Mouse (Mus musculus): ENCODE data around the gene Polr2l. TPM values are rescaled to one million over a fixed set of nuclear protein-coding genes. Genes with fewer than 3 reads are reported as not detected.

Polr2l gene
- polyA plus RNA-seq, 1 experiment: 20.5 TPM

GRCm38 (mm10) chr7:141510681-141511191, 35.8 kb upstream of the Polr2l start:
- Histone ChIP-seq H3K27ac (ENCODE audit: insufficient read depth, low read length) (no peak overlapping the region), H3K27me3 (ENCODE audit: control insufficient read depth, insufficient read depth, low read length) (no peaks in the 10 kb centered on the region), H3K36me3 (ENCODE audit: control insufficient read depth, insufficient read depth, low read length) (peaks cover 1% of the 10 kb centered on the region; the same call in 1 of the 2 replicates), H3K4me1 (ENCODE audit: control insufficient read depth, insufficient read depth, insufficient read length) (no peaks in the 10 kb centered on the region), H3K4me3 (ENCODE audit: extremely low read depth, insufficient read depth, insufficient read length) (no peak overlapping the region)
- TF ChIP-seq POLR2A (IDR thresholded peaks at IDR 0.05; ENCODE audit: low read depth, low read length) (no peak), CTCF (IDR thresholded peaks at IDR 0.05; ENCODE audit: extremely low read depth, insufficient read depth, insufficient read length, insufficient replicate concordance) (no peak)
- 91% methylated on average over 8 of the region's 8 CpGs for WGBS
- DNase-seq (ENCODE audit: low read depth in 1 of 2, low spot score in 2 of 2): no peak

- Histone ChIP-seq H3K36me3 (ENCODE audit: control insufficient read depth, insufficient read depth, low read length) (peaks cover 1% of the 10 kb centered on the region; the same call in 1 of the 2 replicates), H3K4me1 (ENCODE audit: control insufficient read depth, insufficient read depth, insufficient read length) (no peaks in the 10 kb centered on the region), H3K4me3 (ENCODE audit: extremely low read depth, insufficient read depth, insufficient read length) (no peak overlapping the region), H3K27ac (ENCODE audit: insufficient read depth, low read length) (no peak overlapping the region), H3K27me3 (ENCODE audit: control insufficient read depth, insufficient read depth, low read length) (no peaks in the 10 kb centered on the region)
- DNase-seq (ENCODE audit: low read depth in 1 of 2, low spot score in 2 of 2): no peak
- TF ChIP-seq CTCF (IDR thresholded peaks at IDR 0.05; ENCODE audit: extremely low read depth, insufficient read depth, insufficient read length, insufficient replicate concordance): no peak
- no peak for TF ChIP-seq POLR2A (IDR thresholded peaks at IDR 0.05; ENCODE audit: low read depth, low read length)
- 95% methylated on average over 5 of the region's 5 CpGs for WGBS
Measured at GRCm38 (mm10) chr7:141510196-141510595, 35.3 kb upstream of the Polr2l start.

GRCm38 (mm10) chr7:141508160-141508559, 33.2 kb upstream of the Polr2l start:
- DNase-seq (ENCODE audit: low read depth in 1 of 2, low spot score in 2 of 2): no peak
- Histone ChIP-seq H3K27ac (ENCODE audit: insufficient read depth, low read length) (no peak overlapping the region), H3K27me3 (ENCODE audit: control insufficient read depth, insufficient read depth, low read length) (no peaks in the 10 kb centered on the region), H3K36me3 (ENCODE audit: control insufficient read depth, insufficient read depth, low read length) (0 out of 2 replicates have a peak, but pooled peaks cover 1% of the 10 kb centered on the region), H3K4me3 (ENCODE audit: extremely low read depth, insufficient read depth, insufficient read length) (no peak overlapping the region), H3K4me1 (ENCODE audit: control insufficient read depth, insufficient read depth, insufficient read length) (no peaks in the 10 kb centered on the region)
- TF ChIP-seq CTCF (IDR thresholded peaks at IDR 0.05; ENCODE audit: extremely low read depth, insufficient read depth, insufficient read length, insufficient replicate concordance): no peak
- TF ChIP-seq POLR2A (IDR thresholded peaks at IDR 0.05; ENCODE audit: low read depth, low read length): no peak

- Histone ChIP-seq H3K27me3 (ENCODE audit: control insufficient read depth, insufficient read depth, low read length) (no peaks in the 10 kb centered on the region), H3K4me1 (ENCODE audit: control insufficient read depth, insufficient read depth, insufficient read length) (no peaks in the 10 kb centered on the region), H3K27ac (ENCODE audit: insufficient read depth, low read length) (no peak overlapping the region), H3K4me3 (ENCODE audit: extremely low read depth, insufficient read depth, insufficient read length) (no peak overlapping the region), H3K36me3 (ENCODE audit: control insufficient read depth, insufficient read depth, low read length) (no peaks in the 10 kb centered on the region)
- WGBS: 98% methylated on average over 2 of the region's 2 CpGs
- DNase-seq (ENCODE audit: low read depth in 1 of 2, low spot score in 2 of 2): no peak
- no peak for TF ChIP-seq POLR2A (IDR thresholded peaks at IDR 0.05; ENCODE audit: low read depth, low read length)
- no peak for TF ChIP-seq CTCF (IDR thresholded peaks at IDR 0.05; ENCODE audit: extremely low read depth, insufficient read depth, insufficient read length, insufficient replicate concordance)
Measured at GRCm38 (mm10) chr7:141506278-141506677, 31.3 kb upstream of the Polr2l start.

- no peaks in the 10 kb centered on the region for H3K4me1 ChIP-seq (ENCODE audit: control insufficient read depth, insufficient read depth, insufficient read length)
- DNase-seq (ENCODE audit: low read depth in 1 of 2, low spot score in 2 of 2): no peak
- 97% methylated on average over 5 of the region's 5 CpGs for WGBS
- H3K27ac ChIP-seq (ENCODE audit: insufficient read depth, low read length): no peak overlapping the region
- no peak for TF ChIP-seq POLR2A (IDR thresholded peaks at IDR 0.05; ENCODE audit: low read depth, low read length)
- TF ChIP-seq CTCF (IDR thresholded peaks at IDR 0.05; ENCODE audit: extremely low read depth, insufficient read depth, insufficient read length, insufficient replicate concordance): no peak
- H3K4me3 ChIP-seq (ENCODE audit: extremely low read depth, insufficient read depth, insufficient read length): no peak overlapping the region
- H3K27me3 ChIP-seq (ENCODE audit: control insufficient read depth, insufficient read depth, low read length): no peaks in the 10 kb centered on the region
- peaks cover 2% of the 10 kb centered on the region; the same call in 1 of the 2 replicates for H3K36me3 ChIP-seq (ENCODE audit: control insufficient read depth, insufficient read depth, low read length)
Measured at GRCm38 (mm10) chr7:141502556-141502905, 27.6 kb upstream of the Polr2l start.

GRCm38 (mm10) chr7:141501820-141502555, 27.1 kb upstream of the Polr2l start:
- Histone ChIP-seq H3K4me3 (ENCODE audit: extremely low read depth, insufficient read depth, insufficient read length) (no peak overlapping the region), H3K27ac (ENCODE audit: insufficient read depth, low read length) (no peak overlapping the region), H3K36me3 (ENCODE audit: control insufficient read depth, insufficient read depth, low read length) (peaks cover 2% of the 10 kb centered on the region; the same call in 1 of the 2 replicates), H3K4me1 (ENCODE audit: control insufficient read depth, insufficient read depth, insufficient read length) (no peaks in the 10 kb centered on the region), H3K27me3 (ENCODE audit: control insufficient read depth, insufficient read depth, low read length) (no peaks in the 10 kb centered on the region)
- WGBS: 92% methylated on average over 7 of the region's 7 CpGs
- DNase-seq (ENCODE audit: low read depth in 1 of 2, low spot score in 2 of 2): no peak
- TF ChIP-seq POLR2A (IDR thresholded peaks at IDR 0.05; ENCODE audit: low read depth, low read length) (no peak), CTCF (IDR thresholded peaks at IDR 0.05; ENCODE audit: extremely low read depth, insufficient read depth, insufficient read length, insufficient replicate concordance) (no peak)

- no peak overlapping the region for H3K27ac ChIP-seq (ENCODE audit: insufficient read depth, low read length)
- 84% methylated on average over 3 of the region's 3 CpGs for WGBS
- no peaks in the 10 kb centered on the region for H3K4me1 ChIP-seq (ENCODE audit: control insufficient read depth, insufficient read depth, insufficient read length)
- peaks cover 4% of the 10 kb centered on the region; the same call in 1 of the 2 replicates for H3K36me3 ChIP-seq (ENCODE audit: control insufficient read depth, insufficient read depth, low read length)
- no peak overlapping the region for H3K4me3 ChIP-seq (ENCODE audit: extremely low read depth, insufficient read depth, insufficient read length)
- H3K27me3 ChIP-seq (ENCODE audit: control insufficient read depth, insufficient read depth, low read length): no peaks in the 10 kb centered on the region
- DNase-seq (ENCODE audit: low read depth in 1 of 2, low spot score in 2 of 2): no peak
- TF ChIP-seq CTCF (IDR thresholded peaks at IDR 0.05; ENCODE audit: extremely low read depth, insufficient read depth, insufficient read length, insufficient replicate concordance) (no peak), POLR2A (IDR thresholded peaks at IDR 0.05; ENCODE audit: low read depth, low read length) (no peak)
Measured at GRCm38 (mm10) chr7:141497600-141497999, 22.7 kb upstream of the Polr2l start.

Data from spleen, adult 2 months (tissue).